Comparison of ENCODE assay signal across 9 mouse cellular contexts in the genomic region with DNA sequence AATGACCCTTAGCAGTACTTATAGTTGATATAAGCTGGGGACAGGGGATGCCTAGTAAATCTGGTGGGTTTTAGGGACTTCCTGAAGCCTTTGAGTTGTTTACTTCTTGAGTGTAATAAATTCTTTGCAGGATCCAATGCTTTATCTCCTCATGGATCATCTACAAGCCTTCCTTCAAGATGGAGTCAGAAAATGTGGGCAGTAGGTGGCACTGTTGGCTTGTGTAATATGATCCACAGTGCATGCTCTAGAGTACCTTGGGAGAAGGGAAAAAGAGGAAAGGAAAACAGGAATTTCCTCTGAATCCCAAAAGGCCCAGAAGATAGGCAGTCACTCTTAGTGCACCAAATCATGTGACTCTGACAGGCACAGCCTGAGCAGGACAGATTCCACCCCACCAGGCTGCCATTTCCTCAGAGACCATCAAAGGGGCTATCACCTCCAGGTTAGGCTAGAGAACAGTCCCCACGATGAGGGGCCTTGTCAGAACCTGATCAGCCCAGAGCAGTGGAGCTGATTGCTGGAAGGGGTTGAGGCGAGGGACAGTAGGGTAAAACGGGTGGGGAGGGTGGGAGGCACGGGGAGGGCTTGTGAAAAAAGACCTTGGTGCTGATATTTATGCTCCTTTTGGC. TPM values are rescaled to one million over a fixed set of nuclear protein-coding genes. Genes with fewer than 3 reads are reported as not detected.
DNase-seq lines count a peak whose midpoint lies in the region; ATAC-seq and TF ChIP-seq lines count a peak whose summit lies in the region.
"Had no signal": no experiment of that assay in that cellular context is flagged by ENCODE, and none has a peak within 500 bp of the region (broad histone marks: within the 10 kb centered on the region; RNA-seq: fewer than 3 reads in every experiment).

No protein-coding gene starts in this region.

- H3K4me1 ChIP-seq in heart, postnatal 0 days (ENCODE audit: control insufficient read depth, insufficient read depth) = no peaks in the 10 kb centered on the region
- H3K4me1 ChIP-seq in forebrain, embryonic 11.5 days (replicated peaks; ENCODE audit: control insufficient read depth, insufficient read depth, low read length) = no peaks in the 10 kb centered on the region
- no peaks in the 10 kb centered on the region for H3K4me1 ChIP-seq in neural tube, embryonic 14.5 days (ENCODE audit: control insufficient read depth, insufficient read depth, low read length)

- DNase-seq in heart, postnatal 0 days (ENCODE audit: low spot score) = peak; percentile 47
- DNase-seq in heart, adult 8-10 months (ENCODE audit: low spot score) = no peak
- peak; percentile 63 for DNase-seq in adrenal gland, postnatal 25 days
- no peak for DNase-seq in forebrain, embryonic 11.5 days (ENCODE audit: low spot score)
- peak; percentile 72 for DNase-seq in kidney, adult 18-20 months
- DNase-seq in left cerebral cortex, postnatal 4 days = peak; percentile 64
- no peak for DNase-seq in gastrocnemius, postnatal 25 days

- no peaks in the 10 kb centered on the region for H3K36me3 ChIP-seq in heart, postnatal 0 days (replicated peaks; ENCODE audit: control insufficient read depth, insufficient read depth, low read length)
- no peaks in the 10 kb centered on the region for H3K36me3 ChIP-seq in forebrain, embryonic 11.5 days (ENCODE audit: control insufficient read depth, insufficient read depth, low read length)
- H3K36me3 ChIP-seq in neural tube, embryonic 14.5 days (ENCODE audit: control insufficient read depth, insufficient read depth, low read length) = no peaks in the 10 kb centered on the region

- no peaks in the 10 kb centered on the region for H3K9me3 ChIP-seq in heart, postnatal 0 days (replicated peaks; ENCODE audit: control insufficient read depth, low read length)
- H3K9me3 ChIP-seq in forebrain, embryonic 11.5 days (ENCODE audit: control insufficient read depth, low read length) = no peaks in the 10 kb centered on the region
- H3K9me3 ChIP-seq in neural tube, embryonic 14.5 days (ENCODE audit: control insufficient read depth, low read length) = no peaks in the 10 kb centered on the region

- no peak overlapping the region for H3K27ac ChIP-seq in heart, postnatal 0 days (ENCODE audit: low read depth)
- H3K27ac ChIP-seq in forebrain, embryonic 11.5 days (ENCODE audit: low read depth, low read length) = no peak overlapping the region
- no peak overlapping the region for H3K27ac ChIP-seq in neural tube, embryonic 14.5 days (ENCODE audit: low read depth, low read length)

- H3K27me3 ChIP-seq in heart, postnatal 0 days (ENCODE audit: control insufficient read depth, insufficient read depth, low read length) = no peaks in the 10 kb centered on the region
- no peaks in the 10 kb centered on the region for H3K27me3 ChIP-seq in forebrain, embryonic 11.5 days (ENCODE audit: control insufficient read depth, insufficient read depth, low read length)
- no peaks in the 10 kb centered on the region for H3K27me3 ChIP-seq in neural tube, embryonic 14.5 days (ENCODE audit: control insufficient read depth, insufficient read depth, low read length)

- intact Hi-C loops in left cerebral cortex, postnatal 4 days (cut with DNase I) = loop anchor here (2.0 to 10.0 kb wide), 3 partner anchors 461 to 801 kb away; no protein-coding TSS in a partner anchor

- no peak for TF ChIP-seq EP300 in heart, postnatal 0 days (IDR thresholded peaks at IDR 0.05; ENCODE audit: low read depth)

- WGBS in heart, postnatal 0 days = 63% methylated on average over 4 of the region's 4 CpGs
- WGBS in forebrain, embryonic 11.5 days = 65% methylated on average over 4 of the region's 4 CpGs
- 57% methylated on average over 4 of the region's 4 CpGs for WGBS in neural tube, embryonic 14.5 days

- ATAC-seq in heart, postnatal 0 days (ENCODE audit: insufficient read depth, low read depth) = 0 out of 2 replicates have a peak, but pooled peaks have one; percentile 24
- 0 out of 2 replicates have a peak, but pooled peaks have one; percentile 47 for ATAC-seq in forebrain, embryonic 11.5 days (replicated peaks; ENCODE audit: low FRiP score)
- peak; percentile 86 for ATAC-seq in neural tube, embryonic 14.5 days (ENCODE audit: low read depth)

- no peak overlapping the region for H3K9ac ChIP-seq in heart, postnatal 0 days (replicated peaks; ENCODE audit: low read depth, low read length)
- no peak overlapping the region for H3K9ac ChIP-seq in forebrain, embryonic 11.5 days (ENCODE audit: low read length)
- H3K9ac ChIP-seq in neural tube, embryonic 14.5 days (replicated peaks; ENCODE audit: low read depth, low read length) = no peak overlapping the region

- H3K4me3 ChIP-seq in heart, postnatal 0 days (ENCODE audit: low read depth, low read length) = no peak overlapping the region
- H3K4me3 ChIP-seq in forebrain, embryonic 11.5 days (ENCODE audit: low read depth, low read length) = no peak overlapping the region
- no peak overlapping the region for H3K4me3 ChIP-seq in neural tube, embryonic 14.5 days (ENCODE audit: low read depth, low read length)

- no peak overlapping the region for H3K4me2 ChIP-seq in heart, postnatal 0 days (ENCODE audit: low read depth, low read length)
- H3K4me2 ChIP-seq in forebrain, embryonic 11.5 days (ENCODE audit: low read depth, low read length, severe bottlenecking) = no peak overlapping the region
- no peak overlapping the region for H3K4me2 ChIP-seq in neural tube, embryonic 14.5 days (ENCODE audit: low read depth, low read length)

- peak; percentile 57 for TF ChIP-seq CTCF in heart, postnatal 0 days (IDR thresholded peaks at IDR 0.05; ENCODE audit: low read depth)

RNA-seq across cellular contexts. Expression of a gene that starts 11.3 kb away (rescaled TPM):
- 1.9 and 16.2 TPM in 2 replicates for total RNA-seq in heart, postnatal 0 days (2014; rRNA removed; ENCODE audit: low replicate concordance)
- 3.5 and 3.6 TPM in 2 replicates for polyA plus RNA-seq in heart, postnatal 0 days (2015; fragmentation: Nextera tagmentation; extraction: Ambion mirVana)
- 1 to 10 TPM; 2.6 to 3.9 (median 2.8) TPM for total RNA-seq in heart, adult 8-10 months (2022)
- total RNA-seq in adrenal gland, postnatal 25 days (2021) = 4.6 and 6.5 TPM in 2 replicates
- polyA plus RNA-seq in forebrain, embryonic 11.5 days (2014; fragmentation: Nextera tagmentation; extraction: Ambion mirVana) = 9.4 and 9.5 TPM in 2 replicates
- 10 to 100 TPM; 20.0 to 20.1 TPM for total RNA-seq in left cerebral cortex, postnatal 4 days (2021)
- 19.9 and 21.9 TPM in 2 replicates for polyA plus RNA-seq in neural tube, embryonic 14.5 days (2014; fragmentation: Nextera tagmentation; extraction: Ambion mirVana)
- 1 to 10 TPM; 2.8 to 3.4 TPM for total RNA-seq in gastrocnemius, postnatal 25 days (2021)

RNA-seq across cellular contexts. Expression of a gene that starts 54.2 kb away (rescaled TPM):
- total RNA-seq in heart, postnatal 0 days (2014; rRNA removed; ENCODE audit: low replicate concordance) = not detected in 2 replicates
- not detected in 2 replicates for polyA plus RNA-seq in heart, postnatal 0 days (2015; fragmentation: Nextera tagmentation; extraction: Ambion mirVana)
- not detected for total RNA-seq in heart, adult 8-10 months (2022)
- not detected in 2 replicates for total RNA-seq in adrenal gland, postnatal 25 days (2021)
- polyA plus RNA-seq in forebrain, embryonic 11.5 days (2014; fragmentation: Nextera tagmentation; extraction: Ambion mirVana) = not detected in 2 replicates
- not detected for total RNA-seq in left cerebral cortex, postnatal 4 days (2021)
- polyA plus RNA-seq in neural tube, embryonic 14.5 days (2014; fragmentation: Nextera tagmentation; extraction: Ambion mirVana) = 0.31 TPM in 1 of 2 replicates, not detected in the other
- total RNA-seq in gastrocnemius, postnatal 25 days (2021) = under 1 TPM; 0.91 to 0.92 TPM
- polyA plus RNA-seq: gonadal fat pad, adult 2 months had no signal

Comparison
In these comparisons a context has a peak if more than half of its experiments do, and no peak if none do; other contexts are left out.
1. DNase-seq: peak in heart, postnatal 0 days (single experiment), adrenal gland, postnatal 25 days (single experiment), kidney, adult 18-20 months (single experiment) and left cerebral cortex, postnatal 4 days (single experiment); none in heart, adult 8-10 months (single experiment), forebrain, embryonic 11.5 days (single experiment) and gastrocnemius, postnatal 25 days (single experiment).
2. ATAC-seq: peak in every context shown above with its lines; median percentile 86 in neural tube, embryonic 14.5 days; 47 in forebrain, embryonic 11.5 days; 24 in heart, postnatal 0 days.